Mouse (Mus musculus) liver, adult 2 months (tissue): ENCODE data around the gene Jhy. TPM values are rescaled to one million over a fixed set of nuclear protein-coding genes. Genes with fewer than 3 reads are reported as not detected.

Experiments
- DNase-seq: peaks from one replicate; pipeline ENCODE4 v3.0.0-alpha.2; 2011; ENCODE audit warnings: low read depth, low spot score; ENCODE audit errors: extremely low read depth
- H3K27ac ChIP-seq: fragments of 200-500 bp; replicated peaks from 2 replicates; pipeline ENCODE4 v1.5.1; 2012; ENCODE audit warnings: low read depth, mild to moderate bottlenecking, control low read depth, inconsistent platforms, low read length; ENCODE audit not compliant: insufficient read depth
- H3K27me3 ChIP-seq: fragments of 200-500 bp; 2 replicates; pipeline ENCODE4 v1.6.1; 2012; ENCODE audit warnings: mild to moderate bottlenecking, moderate library complexity, low read length, inconsistent platforms; ENCODE audit not compliant: control insufficient read depth, insufficient read depth
- H3K36me3 ChIP-seq: fragments of 200-500 bp; 2 replicates; pipeline ENCODE4 v1.6.1; 2012; ENCODE audit warnings: low read length, inconsistent platforms; ENCODE audit not compliant: control insufficient read depth, insufficient read depth
- H3K4me1 ChIP-seq: fragments of 200-500 bp; 2 replicates; pipeline ENCODE4 v1.6.1; 2011; ENCODE audit warnings: low read length; ENCODE audit not compliant: control insufficient read depth, insufficient read depth
- H3K4me3 ChIP-seq: fragments of 200-500 bp; 2 replicates; pipeline ENCODE4 v1.5.1; 2011; ENCODE audit warnings: low read depth, mild to moderate bottlenecking, control low read depth, low read length, moderate library complexity; ENCODE audit not compliant: insufficient read depth
- H3K79me2 ChIP-seq: fragments of 200-500 bp; 2 replicates; pipeline ENCODE4 v1.6.1; 2012; ENCODE audit warnings: inconsistent platforms, mild to moderate bottlenecking, low read length, moderate library complexity; ENCODE audit not compliant: control insufficient read depth, insufficient read depth
- H3K9ac ChIP-seq: fragments of 200-500 bp; 2 replicates; pipeline ENCODE4 v1.6.1; 2012; ENCODE audit warnings: low read depth, mild to moderate bottlenecking, control low read depth, inconsistent platforms, low read length
- CTCF ChIP-seq: fragments of 200-500 bp; IDR thresholded peaks from 2 replicates; pipeline ENCODE4 v1.5.1; 2011; ENCODE audit warnings: low read depth, low read length, control low read depth
- POLR2A ChIP-seq: fragments of 200-500 bp; IDR thresholded peaks from 2 replicates; pipeline ENCODE4 v1.6.1; 2011; ENCODE audit warnings: low read length, control low read depth; ENCODE audit not compliant: insufficient read depth; ENCODE audit errors: extremely low read depth
- WGBS: fragments of 180-500 bp; shearing (Covaris S2); methylation state at CpG from one replicate; pipeline ENCODE4 v1.1.7; 2018; 5-methylcytosine and 5-hydroxymethylcytosine counted together
- polyA plus RNA-seq: library from polyadenylated mRNA; depleted of rRNA; stranded (reverse); fragments of >200 nt; gene quantifications from 2 replicates; pipeline ENCODE4 v1.2.3, GENCODE M21; 2012; rRNA removed
- total RNA-seq: library from RNA; depleted of rRNA; stranded (reverse); fragments of >200 nt; gene quantifications from 2 replicates; pipeline ENCODE4 v1.2.3, GENCODE M21; 2014; rRNA removed

Jhy gene
- not detected in 2 replicates for total RNA-seq
- not detected in 2 replicates for polyA plus RNA-seq

DNA sequence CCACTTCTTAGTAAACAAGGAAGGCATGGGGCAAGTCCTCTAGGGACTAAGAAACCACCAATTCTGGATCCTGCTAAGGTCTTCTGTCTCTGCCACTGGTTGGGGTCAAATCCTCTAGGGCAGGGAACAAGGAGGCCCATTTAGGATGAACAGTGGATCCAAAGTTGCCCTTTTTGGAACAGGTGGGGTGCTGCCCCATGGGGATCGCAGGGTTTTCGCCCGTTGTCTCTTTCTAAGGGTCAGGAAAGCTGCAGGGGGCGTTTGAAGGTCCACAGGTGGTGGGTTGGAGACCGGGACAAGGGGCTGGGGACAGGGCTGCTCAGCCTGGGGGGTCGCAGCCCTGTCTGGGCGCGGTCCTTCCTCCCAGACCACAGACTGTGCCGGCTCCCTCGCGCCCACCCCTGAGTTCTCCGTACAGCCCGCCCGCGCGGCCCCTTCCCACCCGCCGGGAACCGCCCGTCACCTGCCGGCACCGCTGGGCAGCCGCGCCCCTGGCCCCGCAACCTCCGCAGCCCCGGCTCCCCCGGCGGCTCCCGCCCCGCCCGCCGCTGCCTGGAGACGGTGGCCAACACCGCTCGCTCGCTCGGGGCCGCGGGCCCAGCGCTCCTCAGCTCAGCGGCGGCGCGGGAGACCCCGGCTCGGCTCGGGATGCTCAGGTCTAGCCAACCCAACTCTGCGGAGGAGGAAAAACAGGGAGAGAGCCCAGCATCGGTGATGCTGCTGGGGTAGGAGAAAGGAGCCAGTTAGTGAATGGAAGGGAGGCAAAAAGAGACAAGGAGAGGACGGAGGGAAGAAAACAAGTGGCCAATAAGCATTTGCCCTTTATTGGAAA lies at the start of gene Jhy:
Gene Jhy (minus strand): TSS at position 533 of the 832 bp plus-strand sequence.
- H3K4me3 ChIP-seq = no peak within 1 kb of the TSS
- peaks cover 18% of the 10 kb centered on the region; the same call in 1 of the 2 replicates for H3K27me3 ChIP-seq
- TF ChIP-seq POLR2A = no peak
- TF ChIP-seq CTCF = no peak
- 3% methylated on average over 45 of the region's 51 CpGs for WGBS
- H3K27ac ChIP-seq = no peak within 1 kb of the TSS
- no peaks in the 10 kb centered on the region for H3K4me1 ChIP-seq
- no peak for DNase-seq
- H3K36me3 ChIP-seq = no peaks in the 10 kb centered on the region
- no peak within 1 kb of the TSS for H3K9ac ChIP-seq
- no peaks in the 10 kb centered on the region for H3K79me2 ChIP-seq

DNA sequence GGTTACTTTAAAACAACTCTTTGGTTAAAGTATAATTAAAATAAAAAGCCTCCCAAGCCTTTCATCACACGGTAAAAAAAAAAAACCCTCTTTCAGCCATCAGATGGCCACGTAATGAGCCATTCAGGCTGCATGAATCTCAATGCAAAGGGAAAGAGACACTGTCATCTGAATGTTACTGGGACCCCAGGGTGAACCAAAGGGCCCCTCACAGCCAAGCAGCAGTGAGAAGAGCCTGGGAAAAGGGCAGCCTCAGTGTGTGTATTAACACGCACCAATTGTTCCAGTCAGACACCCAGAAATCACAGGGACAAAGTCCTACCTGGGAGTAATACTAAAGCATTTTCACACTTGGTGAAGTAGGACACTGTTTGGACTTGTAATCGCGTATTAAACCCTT lies 48.5 kb upstream of the Jhy start:
- H3K4me3 ChIP-seq = no peak overlapping the region
- 93% methylated on average over 5 of the region's 5 CpGs for WGBS

GRCm38 (mm10) chr9:41011512-41012436 lies 47.9 kb upstream of the Jhy start:
- DNase-seq = no peak
- H3K9ac ChIP-seq = no peak overlapping the region
- WGBS = 87% methylated on average over 13 of the region's 13 CpGs
- no peaks in the 10 kb centered on the region for H3K27me3 ChIP-seq
- H3K79me2 ChIP-seq = no peaks in the 10 kb centered on the region
- TF ChIP-seq POLR2A (no peak), CTCF (no peak)
- H3K4me3 ChIP-seq = no peak overlapping the region
- H3K36me3 ChIP-seq = no peaks in the 10 kb centered on the region
- H3K4me1 ChIP-seq = no peaks in the 10 kb centered on the region
- no peak overlapping the region for H3K27ac ChIP-seq

More for the DNA sequence above, 48.5 kb upstream of the Jhy start:
- H3K27me3 ChIP-seq = no peaks in the 10 kb centered on the region
- H3K36me3 ChIP-seq = no peaks in the 10 kb centered on the region
- H3K27ac ChIP-seq = no peak overlapping the region
- no peak for DNase-seq
- H3K4me1 ChIP-seq = no peaks in the 10 kb centered on the region
- H3K79me2 ChIP-seq = no peaks in the 10 kb centered on the region
- H3K9ac ChIP-seq = no peak overlapping the region
- TF ChIP-seq POLR2A (no peak), CTCF (no peak)

DNA sequence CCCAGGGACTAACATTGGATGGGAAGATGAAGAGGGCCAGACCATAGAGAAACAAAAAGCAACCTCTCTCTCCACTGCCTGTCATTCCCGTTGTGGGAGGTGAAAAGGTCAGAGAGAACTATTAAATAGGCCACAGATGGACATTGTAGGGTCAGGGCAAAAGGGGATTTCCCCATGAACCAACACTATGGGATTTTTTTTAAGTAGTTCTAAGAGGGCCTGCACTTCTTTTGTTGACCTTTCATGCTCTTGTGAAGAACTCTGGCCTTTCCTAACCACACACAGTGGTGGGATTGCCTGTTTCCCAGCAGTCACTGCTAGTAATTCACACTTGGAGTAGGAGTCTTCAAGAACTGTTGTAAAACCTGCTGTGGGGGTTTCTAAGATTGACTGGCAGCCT lies 43.9 kb upstream of the Jhy start:
- Histone ChIP-seq H3K27me3 (no peaks in the 10 kb centered on the region), H3K4me3 (no peak overlapping the region), H3K36me3 (no peaks in the 10 kb centered on the region), H3K27ac (no peak overlapping the region), H3K9ac (no peak overlapping the region), H3K4me1 (no peaks in the 10 kb centered on the region), H3K79me2 (no peaks in the 10 kb centered on the region)
- TF ChIP-seq POLR2A (no peak), CTCF (no peak)
- DNase-seq = no peak
- WGBS = 22% methylated on average over 1 of the region's 1 CpGs

DNA sequence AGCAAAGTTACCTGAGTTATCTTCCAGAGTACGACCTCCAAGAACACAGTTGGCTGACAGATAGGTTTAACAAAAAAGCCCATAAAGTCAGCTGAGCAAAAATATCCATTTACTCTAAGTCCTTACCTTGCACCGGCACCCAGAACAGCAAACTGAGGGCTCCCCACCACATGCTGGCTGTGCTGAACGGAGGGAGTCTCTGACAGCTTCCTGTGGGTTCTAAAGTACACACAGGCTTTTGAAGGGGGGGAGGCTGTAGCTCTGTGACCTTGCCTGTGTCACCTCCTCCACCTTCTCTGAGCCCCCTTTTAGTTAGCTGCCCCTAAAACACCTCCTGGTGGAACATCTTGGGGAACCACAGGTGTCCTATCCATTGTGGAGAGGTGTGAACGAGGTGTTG lies 40.5 kb upstream of the Jhy start, which contains the start of gene Crtam:
Gene Crtam (minus strand): TSS at position 214 of the 400 bp plus-strand sequence.
- Histone ChIP-seq H3K27ac (no peak within 1 kb of the TSS), H3K4me1 (no peaks in the 10 kb centered on the region), H3K9ac (no peak within 1 kb of the TSS), H3K79me2 (no peaks in the 10 kb centered on the region), H3K27me3 (no peaks in the 10 kb centered on the region), H3K36me3 (no peaks in the 10 kb centered on the region), H3K4me3 (no peak within 1 kb of the TSS)
- TF ChIP-seq CTCF (no peak), POLR2A (no peak)
- WGBS = 46% methylated on average over 4 of the region's 4 CpGs
- no peak for DNase-seq
